Mouse (Mus musculus) adrenal gland, postnatal 4 days (tissue): Measurements from ENCODE around the gene Sap30. TPM values are rescaled to one million over a fixed set of nuclear protein-coding genes. Genes with fewer than 3 reads are reported as not detected.
"Not testable (repeated sequence)": the region's sequence is repeated elsewhere in the genome, so short reads cannot be mapped to it uniquely, and the experiment has no call there.

ENCODE experiments used
- DNase-seq, 2 experiments: peaks; one replicate each; pipeline ENCODE4 v3.0.0; 2021 to 2022; ENCODE audit warnings: low spot score in 2 of 2, mixed read lengths in 2 of 2
- total RNA-seq, 2 experiments: library from RNA; stranded (reverse); gene quantifications; 2 replicates each; pipeline ENCODE4 v1.2.3; 2021

Sap30 gene
- total RNA-seq, 2 experiments from 2014 or later: 15.6 to 15.9 TPM

DNA sequence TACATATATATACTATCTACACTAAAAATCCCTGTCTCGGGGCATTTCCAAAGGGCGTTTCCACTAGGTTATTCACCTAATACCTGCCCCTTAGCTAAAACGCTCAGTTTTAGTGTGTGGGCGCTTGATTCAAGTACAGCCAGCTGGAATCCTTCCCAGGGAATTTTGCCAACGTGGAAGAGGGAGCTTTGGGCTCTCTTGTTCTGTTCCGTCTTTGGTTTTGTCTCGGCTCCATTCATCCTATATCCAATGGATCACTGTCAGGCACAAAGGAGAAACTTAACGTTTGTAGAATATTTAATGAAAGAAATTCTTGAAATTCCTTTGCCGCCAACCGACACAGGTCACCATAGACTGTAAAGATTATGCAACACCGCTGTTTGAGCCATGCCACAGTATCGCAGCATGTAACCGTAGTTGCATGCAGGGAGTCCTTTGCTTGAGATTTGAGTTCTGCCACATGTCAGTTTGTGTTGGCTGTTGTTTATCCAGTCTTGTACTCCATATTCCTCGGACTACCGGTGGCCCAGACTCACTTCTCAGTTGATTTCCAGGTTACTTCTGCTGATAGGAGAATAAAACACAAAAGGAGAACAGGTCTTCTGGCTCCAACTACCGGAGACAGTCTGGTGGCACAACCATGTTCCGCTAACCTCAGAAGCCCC is 11.3 kb upstream of the Sap30 start:
- DNase-seq: no peak

DNA sequence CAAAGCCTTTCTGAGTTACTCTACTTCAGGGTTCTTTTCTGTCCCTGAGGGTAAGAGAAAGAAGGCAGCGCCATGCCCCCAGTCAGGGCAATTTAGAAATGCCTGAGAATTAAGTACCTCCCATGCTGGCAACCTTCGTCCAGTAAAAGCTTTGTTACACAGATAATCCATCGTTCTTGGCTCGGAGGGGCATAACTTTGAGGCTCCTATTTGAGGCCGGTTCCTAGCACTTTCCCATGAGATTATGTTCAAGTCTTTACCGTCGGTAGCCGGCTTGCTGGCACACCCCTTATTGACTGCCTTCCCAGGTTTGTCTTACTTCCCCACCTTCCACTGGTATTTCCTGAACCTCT is 10.8 kb upstream of the Sap30 start:
- DNase-seq: no peak

DNA sequence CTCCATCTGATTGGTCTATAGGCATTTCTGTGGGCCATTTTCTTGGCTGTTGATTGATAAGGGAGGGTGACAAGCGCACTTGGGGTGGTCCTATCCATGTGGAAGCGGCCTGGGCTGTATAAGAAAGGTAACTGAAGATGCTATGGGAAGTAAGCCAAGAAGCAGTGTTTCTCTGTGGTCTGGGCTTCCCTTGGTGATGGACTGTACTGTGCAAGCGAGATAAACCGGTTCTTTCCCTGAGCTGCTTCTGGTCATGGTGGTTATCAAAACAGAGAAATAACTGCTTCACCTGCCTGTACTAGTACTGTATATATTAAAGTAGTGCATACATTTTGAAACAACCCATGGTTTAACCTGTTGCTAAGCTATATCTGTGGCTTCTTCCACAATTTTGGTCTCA is 4.2 kb upstream of the Sap30 start:
- DNase-seq: no peak

DNA sequence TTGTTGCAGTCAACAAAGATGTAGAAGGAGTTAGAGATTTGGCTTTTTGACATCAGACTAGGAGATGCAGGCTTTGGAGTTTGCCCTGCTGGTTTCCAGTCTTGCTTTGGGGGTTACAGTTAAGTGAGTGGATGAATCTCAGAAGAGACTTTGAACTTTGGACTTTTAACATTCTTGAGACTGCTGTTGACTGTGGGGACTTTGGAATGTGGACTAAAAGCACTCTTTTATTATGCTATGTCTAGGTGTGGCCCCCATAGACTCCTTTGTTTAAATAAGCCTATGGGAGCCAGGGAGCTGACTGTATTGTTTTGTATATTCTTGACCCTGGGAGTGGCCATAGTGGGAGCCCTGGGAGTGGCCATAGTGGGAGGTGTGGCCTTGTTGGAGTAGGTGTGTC is 2.2 kb upstream of the Sap30 start:
- no peak for DNase-seq

DNA sequence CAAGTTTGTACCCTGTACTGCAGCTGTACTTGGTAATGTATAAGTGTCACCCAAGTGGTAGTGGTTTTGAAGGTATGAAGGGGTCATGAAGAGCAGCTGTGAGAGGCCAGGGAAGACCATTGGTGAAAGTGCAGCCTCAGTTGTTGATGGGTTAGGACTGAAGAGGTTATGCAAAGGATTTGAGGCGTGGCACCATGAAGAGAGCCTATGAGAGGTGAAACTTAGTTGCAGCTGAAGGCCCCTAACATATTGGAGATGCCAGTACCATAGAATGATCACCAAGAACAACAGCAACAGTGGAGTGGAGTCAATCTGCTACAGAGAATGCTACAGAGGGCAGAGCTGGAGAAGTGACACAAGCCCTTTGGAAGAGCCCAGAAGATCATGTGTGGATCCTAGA is 1.7 kb upstream of the Sap30 start:
- no peak for DNase-seq

DNA sequence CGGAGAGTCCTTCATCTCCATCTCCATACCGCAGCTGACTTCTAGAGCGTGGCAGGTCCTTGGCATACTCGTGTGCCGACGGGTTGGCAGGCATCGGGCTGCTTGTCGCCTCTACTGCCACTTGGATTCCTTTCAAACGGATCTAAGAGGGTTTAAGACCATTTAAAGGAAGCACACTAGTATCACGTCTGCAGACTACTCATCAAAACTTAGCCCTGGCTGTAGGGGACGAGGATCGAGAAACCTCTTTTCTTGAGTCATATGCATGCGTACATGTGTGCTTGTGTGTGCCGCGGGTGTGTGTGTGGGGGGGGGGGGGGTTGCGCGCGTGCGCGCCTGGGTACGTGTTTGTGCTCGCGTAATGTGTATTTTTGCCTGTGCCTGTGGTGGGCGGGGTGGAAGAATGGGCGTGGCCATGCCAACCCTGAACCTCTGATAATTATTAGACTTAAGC is 679 bp upstream of the Sap30 start:
- no peak for DNase-seq

DNA sequence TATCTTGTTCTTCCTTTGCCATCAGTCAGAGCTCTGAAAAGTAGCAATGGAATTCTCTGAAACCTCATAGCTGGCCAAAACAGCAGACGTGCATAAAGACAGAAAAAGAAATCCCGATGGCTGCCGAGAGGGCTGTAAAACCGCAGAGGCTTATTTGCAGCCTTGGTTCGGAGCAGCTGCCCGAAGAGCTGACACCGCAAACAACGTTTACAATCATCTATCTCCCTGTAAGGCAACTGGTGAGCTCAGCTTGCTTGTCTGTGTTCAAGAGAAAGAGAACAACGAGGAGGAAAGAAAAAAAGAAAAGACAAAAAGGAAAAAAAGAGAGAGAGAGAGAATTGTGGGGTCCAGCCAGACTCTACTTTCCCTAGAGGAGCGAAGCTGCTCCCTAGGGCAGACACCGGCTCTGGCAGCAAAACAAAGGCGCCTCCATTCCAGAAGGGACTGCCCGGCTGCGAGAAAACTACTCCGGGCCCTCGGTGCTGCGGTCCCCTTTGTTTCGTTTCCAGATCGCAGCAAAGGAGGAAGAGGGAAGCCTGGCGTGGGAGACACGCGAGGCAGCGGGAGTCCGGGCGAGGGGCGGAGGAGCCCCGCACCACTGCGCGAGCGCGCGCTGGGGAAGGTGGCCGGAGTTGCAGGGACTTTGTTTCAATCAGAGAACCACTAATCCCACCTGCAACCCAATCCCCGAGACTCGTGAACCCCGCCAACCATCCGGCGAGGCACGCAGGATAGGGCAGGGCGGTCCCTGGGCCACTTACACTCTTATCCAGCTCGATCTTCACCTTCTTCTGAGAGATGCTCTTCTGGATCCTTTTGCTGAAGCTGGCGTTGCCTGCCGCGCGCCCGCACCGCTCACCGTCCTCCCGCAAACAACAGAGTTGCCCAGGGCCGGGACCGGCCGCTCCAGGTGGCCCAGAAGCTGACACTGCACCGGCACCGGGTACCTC is 894 bp downstream of the Sap30 start:
- DNase-seq: peak; percentile 11 to 19

DNA sequence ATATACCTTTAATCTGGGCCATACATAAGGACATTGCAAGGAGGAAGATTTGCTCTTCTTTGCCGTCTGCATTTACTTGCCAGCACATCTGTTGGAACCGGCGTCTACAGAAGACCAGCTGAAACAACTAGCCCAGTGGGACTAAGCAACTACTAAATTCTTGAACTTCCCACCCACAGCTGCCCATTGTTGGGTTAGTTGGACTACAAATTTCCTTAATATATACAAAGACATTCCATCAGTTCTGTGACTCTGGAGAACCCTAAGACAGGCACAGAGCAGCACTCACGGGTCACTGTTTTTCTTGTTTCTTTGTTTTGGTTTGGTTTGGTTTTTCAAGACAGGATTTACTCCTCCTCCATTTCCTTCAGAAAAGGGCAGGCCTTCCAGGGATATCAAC is 7.1 kb downstream of the Sap30 start:
- no peak for DNase-seq

DNA sequence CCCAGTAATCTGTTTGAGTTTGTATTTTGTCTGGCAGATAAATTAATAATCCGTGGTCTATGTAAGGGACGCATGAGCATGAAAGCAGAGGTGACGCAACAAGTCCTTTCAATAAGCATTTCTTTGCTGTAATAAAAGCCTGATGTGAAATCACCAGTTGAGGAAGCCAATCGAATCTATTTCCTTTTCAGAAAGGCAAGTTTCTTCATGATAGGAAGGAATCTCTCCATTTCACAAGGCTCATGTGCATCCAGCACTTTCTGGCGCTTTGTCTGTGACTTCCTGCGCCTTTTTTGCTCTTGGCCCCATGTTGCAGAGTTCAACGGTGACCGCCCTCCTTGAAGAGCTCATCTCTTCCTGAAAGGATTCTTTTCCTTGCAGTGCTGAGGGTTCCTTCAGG is 8.0 kb downstream of the Sap30 start:
- DNase-seq: no peak

DNA sequence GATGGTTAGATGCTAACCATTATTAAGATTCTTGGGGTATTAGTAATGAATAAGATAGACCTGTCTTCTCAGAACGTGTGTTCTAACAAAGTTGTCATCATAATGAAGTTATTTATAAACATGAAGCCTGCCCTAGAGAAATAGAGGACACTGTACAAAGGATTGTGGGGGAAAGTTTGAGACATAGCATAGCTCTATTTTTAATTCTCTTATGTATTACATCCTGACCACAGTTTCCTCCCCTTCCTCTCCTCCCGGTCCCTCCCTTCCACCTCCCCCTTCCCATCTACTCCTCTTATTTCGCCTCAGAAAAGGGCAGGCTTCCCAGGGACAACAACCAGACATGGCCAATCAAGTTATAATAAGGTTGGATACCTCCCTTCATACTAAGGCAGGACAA is 9.3 kb downstream of the Sap30 start:
- DNase-seq: no peak

DNA sequence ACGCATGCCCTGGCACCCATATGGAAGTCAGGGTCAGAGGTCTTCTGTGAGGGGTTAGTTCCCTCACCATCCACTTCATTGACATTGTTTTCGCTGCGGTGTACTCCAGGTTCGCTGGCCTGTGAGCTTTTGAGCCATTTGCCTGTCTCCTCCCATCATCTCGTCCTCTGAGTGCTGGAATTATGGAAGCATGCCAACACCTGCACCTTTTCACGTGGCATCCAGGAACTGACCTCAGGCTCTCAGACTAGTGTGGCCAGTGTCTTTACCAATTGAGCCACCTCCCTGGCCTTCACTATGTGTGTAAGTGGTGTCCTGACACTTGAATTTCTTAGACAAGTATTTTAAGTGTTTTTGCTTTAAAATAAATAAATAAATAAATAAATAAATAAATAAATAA is 13.9 kb downstream of the Sap30 start:
- DNase-seq: no peak

DNA sequence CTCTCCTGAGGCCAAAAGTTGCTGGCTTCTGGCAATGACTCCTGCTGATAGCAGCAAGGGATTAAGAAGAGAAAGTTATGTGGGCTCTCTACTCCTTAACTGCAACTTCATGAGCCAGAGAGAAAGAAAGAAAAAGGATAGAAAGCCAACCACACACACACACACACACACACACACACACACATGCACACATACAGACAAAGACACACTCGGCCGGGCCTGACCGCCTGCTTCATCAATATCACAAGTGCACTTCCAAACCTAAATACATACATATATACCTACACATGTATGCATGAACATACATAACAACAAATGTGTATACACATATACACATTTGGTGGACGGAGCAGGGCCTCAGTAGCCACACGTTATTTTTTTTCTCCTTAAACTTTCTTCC is 16.8 kb downstream of the Sap30 start:
- no peak for DNase-seq

DNA sequence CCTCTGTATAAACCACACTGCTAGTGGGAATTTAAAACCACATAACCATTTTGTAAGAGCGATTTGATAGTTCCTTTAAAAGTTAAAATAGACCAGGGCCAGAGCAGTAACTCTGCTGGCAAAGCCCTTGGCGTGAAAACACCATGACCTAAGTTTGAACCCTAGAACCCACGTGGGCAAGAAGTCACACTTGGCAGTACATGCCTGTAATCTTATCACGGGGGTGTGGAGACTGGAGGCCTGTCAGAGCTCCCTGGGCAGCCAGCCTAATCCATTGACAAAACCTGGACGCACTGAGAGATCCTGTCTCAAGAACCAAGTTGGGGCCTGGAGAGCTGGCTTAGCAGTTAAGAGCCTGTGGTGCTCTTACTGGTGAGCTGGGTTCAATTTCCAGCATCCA is 19.0 kb downstream of the Sap30 start:
- peak; percentile 13 to 35 for DNase-seq

DNA sequence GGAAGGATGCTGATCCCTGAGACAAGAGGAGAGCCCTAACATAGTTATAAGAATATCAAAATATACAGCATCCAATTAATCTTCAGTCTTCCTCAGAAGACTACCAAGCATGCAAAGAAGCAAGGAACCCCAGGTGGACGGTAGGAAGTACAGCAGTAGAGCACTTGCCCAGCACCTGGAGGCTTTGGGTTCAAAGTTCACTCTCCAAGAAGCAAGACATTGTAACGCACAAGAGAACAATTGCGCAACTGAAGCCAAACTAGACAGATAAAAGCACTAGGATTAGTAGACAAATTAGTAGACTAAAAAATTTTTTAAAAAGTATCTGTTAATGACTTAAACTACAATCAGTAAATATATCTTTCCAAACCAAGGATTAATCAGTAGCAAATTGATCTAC is 23.9 kb downstream of the Sap30 start:
- DNase-seq: no peak

DNA sequence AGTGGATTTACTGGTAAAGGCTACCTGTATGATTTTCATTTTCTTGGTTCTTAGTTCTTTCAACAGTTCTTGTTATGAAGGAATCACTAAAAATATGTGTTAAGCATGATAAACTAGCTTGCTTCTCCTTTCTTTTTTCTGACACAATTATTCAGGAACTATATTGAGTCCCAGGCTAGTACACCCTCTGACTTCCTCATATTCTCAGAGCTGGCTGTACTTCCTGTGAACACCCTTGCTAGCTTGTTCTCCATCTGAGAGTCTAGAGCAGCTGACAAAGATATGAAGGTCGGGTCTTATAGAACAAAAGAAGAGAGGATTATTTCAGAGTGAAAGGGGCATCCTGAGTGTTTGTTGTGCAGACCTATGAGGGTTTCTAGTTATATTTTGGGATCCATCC is 24.8 kb downstream of the Sap30 start:
- DNase-seq: no peak

DNA sequence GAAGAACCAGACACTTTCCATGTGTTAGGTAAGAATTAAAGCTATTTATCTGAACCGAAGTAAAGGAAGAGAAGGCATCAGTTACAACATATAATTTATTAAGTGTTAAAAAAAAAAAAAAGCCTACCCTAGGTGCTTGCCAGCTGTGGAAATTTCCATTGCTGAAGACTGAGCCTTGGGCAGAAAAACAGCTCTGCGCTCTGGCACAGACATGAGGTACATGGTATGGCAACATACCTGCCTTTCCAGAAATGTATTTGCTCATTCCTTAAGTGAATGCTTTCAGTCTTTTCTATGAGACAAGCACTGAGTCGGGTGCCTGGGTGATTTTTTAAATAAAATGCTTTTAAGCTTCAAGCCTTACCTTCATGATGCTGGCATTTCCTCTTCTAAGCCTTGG is 29.7 kb downstream of the Sap30 start:
- no peak for DNase-seq

DNA sequence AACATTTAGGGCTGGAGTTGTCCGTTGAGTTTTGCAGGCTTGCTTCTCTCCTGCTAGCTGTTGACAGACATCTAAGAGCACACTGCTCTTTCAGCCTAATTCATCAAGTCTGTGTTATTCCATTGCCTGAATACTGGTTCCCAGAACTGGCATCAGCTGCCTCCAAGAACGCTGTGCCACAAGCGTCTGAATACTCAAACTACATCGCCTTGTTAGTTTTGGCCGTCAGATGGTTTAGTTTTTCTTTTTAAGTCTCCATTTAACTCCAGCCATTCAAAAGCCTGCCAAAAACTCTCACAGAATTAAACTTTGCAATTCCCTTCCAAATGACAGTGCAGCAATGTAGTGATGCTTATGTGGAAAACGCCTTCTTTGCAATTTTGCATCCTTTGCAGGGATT is 30.5 kb downstream of the Sap30 start:
- DNase-seq: no peak

DNA sequence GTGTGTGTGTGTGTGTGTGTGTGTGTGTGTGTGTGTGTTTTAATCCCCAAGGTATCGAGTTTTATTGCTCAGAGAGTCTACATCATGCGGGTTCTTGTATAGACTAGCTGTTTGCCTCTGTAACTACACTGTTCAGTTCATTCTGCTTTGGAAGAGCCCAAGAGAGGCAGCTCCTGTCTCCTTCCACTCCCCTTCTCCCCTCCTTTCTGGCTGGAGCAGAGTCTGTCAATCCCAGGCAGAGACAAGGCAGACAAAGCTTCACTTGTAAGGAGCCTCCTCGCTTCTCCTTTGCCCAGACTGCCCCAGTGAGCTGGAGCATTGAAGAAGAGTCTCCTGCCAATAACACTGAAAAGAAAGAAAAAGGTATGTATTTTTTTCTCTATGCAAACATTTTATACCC is 31.9 kb downstream of the Sap30 start, which contains the start of gene Scrg1:
Gene Scrg1, plus strand, starts transcription at position 159 of the 400 bp plus-strand sequence.
- DNase-seq: no peak

DNA sequence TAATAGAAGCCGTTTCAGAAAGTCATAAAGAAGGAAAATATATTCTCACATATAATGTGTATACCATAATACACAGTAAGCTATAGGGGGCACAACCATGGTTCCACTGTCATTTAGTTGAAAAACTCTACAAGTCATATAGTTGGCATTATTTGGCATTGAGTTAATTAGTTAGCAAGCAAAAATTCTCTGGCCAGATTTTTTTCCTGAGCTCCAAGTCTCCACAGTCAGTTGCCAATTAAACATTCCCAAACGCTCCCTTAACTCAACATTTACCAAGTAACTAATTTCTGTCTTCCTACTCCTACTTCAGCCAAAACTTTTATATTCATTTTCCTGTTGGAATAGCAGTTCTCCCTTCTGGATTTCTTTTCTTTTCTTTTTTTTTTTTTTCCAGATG is 34.3 kb downstream of the Sap30 start:
- no peak for DNase-seq

DNA sequence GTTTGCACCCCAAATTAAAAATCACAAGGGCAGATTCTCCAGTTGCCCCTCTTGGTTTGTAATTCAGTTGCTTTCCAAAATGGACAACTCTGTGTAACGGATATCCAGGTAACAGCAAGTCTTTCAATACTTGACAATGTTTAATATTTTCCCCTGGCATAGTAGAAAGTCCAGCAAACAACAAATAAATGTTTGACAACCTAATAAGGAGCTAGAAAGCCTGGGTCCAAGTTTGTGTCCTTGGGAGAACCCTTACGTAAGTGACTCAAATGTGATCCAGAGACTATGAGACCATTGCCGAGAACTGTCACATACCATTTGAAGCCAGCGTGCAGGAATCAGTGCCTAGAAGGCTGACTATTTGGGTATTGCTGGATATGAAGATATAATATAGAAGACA is 35.8 kb downstream of the Sap30 start:
- DNase-seq: no peak

DNA sequence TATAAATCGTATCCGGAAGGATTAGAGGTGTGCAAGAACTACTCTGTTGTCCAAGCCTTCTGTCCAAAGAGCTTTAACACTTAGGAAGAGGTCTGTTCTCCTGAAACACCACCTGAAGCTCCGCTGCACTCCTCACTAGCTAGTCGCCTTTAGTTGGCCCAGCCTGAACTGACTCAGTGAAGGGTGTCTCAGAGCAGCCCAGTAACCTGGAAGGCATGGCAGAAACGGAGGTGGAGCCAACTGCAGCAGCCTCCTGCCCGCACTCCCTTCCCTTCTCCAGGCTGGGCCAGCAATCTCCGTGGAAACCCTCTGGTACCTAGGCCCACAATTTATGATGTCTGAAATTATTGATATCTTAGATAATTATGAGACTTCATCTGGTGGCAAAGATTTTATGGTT is 36.9 kb downstream of the Sap30 start:
- no peak for DNase-seq

DNA sequence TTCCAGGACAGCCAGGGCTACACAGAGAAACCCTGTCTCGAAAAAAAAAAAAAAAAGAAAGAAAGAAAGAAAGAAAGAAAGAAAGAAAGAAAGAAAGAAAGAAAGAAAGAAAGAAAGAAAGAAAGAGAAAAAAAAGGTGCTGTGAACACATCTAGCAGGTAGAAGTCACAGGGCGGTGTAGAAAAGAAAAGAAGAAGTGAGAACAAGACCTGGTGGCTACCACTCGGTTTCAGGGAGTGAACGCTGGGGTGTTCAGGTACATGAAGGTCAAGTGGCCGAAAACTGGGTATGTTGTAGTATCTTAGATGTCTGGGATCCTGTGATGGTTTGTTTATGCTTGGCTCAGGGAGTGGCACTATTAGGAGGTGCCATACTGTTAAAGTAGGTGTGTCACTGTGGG is 41.8 kb downstream of the Sap30 start:
- DNase-seq: not testable (repeated sequence)

DNA sequence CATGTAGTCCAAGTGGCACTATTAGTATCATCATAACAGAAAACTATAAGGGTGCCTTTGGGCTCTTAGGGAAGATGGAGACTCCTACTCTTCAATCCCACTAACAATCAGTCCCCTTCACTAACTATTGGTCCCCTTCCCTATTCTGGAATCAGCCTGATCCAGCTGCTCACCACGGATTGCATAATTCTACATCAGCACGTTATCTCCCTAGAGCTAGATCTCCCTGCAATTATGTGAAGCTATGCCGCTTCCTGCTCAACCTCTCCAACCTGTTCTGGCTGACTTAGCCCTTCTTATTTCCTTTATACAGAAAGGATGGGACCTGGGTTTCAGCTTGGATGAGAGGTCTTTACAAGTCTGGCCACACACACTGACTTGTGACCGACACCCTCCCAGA is 44.4 kb downstream of the Sap30 start:
- no peak for DNase-seq
